Mouse (Mus musculus) kidney, adult 9 months (tissue): ENCODE data around the gene Pde1c.

Experiments
- DNase-seq: peaks from one replicate; pipeline ENCODE4 v3.0.0; 2022

Pde1c gene

DNA sequence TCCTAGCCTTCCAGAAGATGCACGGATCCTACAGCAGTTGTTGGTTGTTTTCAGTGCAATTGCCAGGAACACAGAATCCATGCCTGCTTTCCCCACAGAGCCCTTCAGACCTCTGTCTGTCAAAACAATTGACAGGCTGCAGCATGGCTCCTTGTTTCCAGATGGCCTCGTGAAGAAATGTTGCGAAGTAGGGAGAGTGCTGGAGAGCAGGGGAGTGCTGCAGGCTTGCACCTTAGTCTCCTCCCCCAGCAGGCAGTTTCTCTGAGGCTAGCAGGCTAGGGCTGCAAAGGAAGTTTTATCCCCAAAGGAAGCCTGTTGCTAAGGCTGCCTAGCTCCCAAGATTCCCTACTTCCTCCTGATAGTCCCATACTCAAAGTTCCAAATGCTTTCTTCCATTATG lies 246.1 kb downstream of the Pde1c start:
- no peak for DNase-seq

DNA sequence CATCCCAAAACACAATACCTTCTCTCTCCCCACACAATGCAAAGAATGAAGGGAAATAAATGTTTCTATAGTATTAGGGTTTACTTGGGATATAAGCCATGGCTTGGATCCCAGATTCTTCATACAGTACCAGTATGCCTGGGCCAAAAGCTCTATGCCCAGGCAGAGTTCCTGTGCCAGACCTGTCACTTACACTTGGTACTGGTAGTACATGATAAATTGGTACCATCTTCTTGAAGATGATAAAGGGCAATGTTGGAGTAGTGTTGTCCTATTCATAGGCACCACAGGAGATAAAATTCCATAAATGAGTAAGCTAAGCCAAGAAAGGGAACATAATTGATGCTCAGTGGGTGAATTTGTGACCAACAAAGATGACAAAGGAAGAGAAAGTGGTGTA lies 258.6 kb downstream of the Pde1c start:
- DNase-seq = no peak

DNA sequence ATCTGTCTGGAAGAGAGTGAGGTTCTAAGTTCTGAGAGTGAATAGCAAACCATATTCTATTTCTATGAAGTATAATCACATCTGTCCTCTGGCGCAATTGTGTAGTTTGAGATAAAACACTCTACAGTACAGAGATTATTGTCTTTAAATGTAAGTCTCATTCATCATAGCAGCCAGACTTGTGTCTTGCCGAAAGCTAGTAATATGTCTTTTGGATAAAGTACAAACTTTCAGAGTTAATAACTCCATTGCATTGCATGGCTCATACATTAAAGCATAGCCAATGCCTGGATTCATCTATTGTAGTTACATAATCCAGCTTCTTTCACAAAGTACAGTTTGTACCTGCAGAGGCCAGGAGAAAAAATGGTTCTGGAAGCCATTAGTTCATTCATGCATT lies 262.8 kb downstream of the Pde1c start:
- no peak for DNase-seq

DNA sequence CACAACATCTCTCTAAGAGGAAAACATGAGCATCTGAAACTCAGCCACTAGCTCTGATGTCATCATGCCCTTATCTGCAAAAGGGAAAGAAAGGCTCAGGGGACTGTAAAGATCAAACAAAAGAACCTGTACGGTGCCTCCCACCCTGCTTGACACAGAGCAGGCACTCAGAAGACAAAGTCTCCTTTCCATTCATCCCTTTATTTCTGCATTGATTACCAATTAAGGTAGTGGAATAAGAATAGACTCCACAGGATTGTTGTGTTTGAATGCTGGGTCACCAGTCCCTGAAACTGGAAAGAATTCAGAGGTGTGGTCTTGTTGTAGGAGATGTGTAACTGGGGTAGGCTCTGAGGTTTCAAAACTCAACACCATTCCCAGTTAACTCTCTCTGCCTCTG lies 276.7 kb downstream of the Pde1c start:
- no peak for DNase-seq

DNA sequence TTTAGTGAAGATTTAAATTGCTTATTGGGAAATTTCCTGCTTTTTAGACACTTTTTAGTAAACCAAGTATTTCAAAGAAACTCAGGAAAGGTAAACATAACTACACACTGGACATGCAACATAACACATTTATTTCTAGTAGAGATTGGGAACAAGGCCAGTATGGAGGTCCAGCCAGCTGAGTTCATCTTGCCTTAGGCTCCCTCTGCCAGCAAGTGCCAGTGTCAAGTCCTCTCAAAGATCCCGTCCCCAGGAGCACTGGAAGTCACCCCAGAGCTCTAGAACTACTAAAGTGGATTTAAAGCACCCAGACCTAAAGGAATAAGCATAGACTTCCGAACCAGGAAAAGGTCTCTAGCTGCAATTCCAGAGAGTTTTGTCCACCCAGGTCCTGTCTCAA lies 279.6 kb downstream of the Pde1c start:
- no peak for DNase-seq

DNA sequence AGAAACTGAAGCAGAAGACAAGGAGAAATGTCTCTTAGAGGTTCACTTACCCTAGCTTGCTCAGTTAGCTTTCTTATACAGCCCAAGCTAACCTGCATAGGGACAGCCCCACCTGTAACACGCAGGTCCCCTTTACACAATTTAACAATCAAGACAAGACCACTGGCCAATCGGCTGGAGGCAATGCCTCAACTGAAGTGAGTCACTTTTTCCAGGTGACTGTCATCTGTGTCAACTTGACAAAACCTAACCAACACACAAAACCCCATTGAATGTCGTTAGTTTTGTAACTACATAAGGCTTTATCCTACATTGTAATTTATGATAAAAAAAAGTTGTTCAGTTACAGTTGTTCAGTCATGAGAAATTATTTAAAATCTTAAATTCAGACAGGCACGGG lies 284.1 kb downstream of the Pde1c start:
- DNase-seq = no peak

DNA sequence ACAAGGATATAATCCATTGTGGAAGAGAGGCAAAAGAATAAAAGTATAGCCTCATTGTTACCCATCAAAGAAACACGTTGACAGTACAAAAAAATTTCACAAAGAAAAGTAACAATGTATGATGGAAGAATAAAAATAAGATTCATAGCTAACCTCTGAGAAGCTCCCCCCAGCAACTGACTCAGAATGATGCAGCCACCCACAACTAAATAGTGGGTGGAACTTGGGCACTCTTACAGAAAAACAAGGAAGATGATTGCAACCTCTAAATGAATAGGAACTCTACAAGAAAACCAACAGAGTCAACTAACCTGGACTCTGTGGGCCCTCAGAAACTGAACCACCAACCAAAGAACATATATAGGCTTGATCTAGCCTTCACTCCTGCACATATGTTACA lies 293.4 kb downstream of the Pde1c start:
- DNase-seq = no peak

DNA sequence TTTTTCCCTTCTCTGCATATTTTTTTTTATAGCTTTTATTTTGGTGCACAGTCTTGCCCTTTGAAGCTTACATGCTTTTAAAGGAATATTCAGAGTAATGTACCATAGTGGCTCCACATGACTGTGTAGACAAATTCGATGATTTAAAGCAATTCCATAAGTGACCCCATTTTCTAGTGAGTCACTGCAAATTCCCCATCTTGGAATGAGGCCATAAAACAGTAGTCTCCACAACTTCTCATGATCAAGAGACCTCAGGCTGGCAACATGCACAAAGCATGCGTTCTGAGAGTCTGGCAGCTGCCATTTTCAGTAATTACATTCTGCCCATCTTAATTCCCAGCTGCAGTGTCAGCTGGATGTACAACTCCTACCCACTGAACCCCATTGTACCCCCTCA lies 297.2 kb downstream of the Pde1c start:
- DNase-seq = no peak

DNA sequence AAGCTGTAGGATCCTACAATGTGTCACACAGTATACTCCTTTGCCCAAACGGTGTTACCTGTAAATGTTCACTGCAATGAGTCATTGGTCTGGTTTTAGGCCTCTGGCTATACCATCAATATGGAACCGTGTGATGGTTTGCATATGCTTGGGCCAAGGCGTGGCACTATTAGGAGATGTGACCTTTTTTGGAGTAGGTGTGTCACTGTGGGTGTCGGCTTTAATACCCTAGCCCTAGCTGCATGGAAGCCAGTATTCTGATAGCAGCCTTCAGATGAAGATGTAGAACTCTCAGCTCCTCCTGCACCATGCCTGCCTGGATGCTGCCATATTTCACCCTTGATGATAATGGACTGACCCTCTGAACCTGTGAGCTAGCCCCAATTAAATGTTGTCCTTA lies 304.4 kb downstream of the Pde1c start:
- no peak for DNase-seq

DNA sequence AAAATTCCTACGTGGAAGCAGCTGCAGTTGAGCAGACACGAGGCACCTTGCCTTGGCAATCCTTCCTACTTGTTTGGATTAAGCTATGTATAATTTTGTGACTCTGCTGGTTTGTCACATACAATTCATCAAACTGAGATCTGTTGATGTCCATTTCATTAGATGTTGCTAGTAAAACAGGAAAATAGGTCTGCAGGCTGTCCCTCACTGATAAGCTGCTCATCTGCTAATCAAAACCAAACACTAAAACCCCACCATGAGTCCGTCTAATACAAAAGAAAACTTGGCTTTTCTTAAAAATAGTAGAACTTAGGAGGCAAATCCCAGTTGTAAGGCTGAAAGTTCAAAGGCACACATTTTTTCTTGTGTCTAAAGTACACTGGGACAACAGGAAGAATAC lies 308.8 kb downstream of the Pde1c start:
- DNase-seq = no peak

DNA sequence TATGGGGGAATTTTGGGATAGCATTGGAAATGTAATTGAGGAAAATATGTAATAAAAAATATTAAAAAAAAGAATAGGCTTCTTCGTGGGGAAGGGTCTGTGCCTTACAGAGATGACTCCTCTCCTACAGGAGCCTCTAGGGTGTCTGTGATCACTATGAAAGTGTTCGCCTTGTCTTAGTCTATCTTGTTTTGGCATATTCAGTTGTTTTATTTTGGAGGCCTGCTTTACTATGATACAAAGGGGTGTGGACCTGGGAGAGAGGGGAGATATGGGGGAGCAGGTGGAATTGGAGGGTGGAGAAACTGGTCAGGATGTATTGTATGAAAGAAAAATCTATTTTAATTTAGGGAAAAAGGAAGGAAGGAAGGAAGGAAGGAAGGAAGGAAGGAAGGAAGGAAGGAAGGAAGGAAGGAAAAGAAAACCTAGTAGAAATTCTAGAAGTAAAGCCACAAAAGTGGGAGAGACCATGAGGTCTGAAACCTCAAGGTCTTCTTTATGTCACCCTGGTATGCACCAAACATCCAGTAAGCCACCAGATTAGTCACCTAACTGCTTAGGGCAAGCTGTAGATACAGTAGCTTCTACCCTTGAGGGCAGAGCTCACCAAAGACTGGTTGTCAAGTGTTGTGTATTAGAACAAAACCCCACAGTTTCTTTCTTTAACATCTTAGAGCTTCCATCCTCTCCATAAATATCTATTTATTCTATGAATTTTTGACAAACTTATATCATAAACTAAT lies 311.2 kb downstream of the Pde1c start:
- DNase-seq = no peak

DNA sequence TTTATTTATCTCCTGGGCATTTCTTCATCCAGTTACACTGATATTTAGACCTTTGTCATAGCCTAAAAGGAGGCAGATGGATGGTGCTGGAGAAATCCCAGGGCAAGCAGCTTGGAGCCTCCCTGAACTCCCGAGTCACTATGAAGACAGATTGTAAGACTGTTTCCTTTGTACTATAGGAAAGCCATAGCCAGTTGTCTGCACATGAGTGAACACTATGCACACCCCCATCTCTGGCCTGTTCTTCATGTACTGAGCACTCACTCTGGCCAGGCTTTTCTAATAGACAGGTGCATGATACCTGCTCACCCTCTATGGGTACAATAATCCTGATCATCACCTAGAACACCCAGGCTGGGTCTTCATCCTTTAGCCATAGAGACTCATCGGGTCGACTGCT lies 318.8 kb downstream of the Pde1c start:
- no peak for DNase-seq

DNA sequence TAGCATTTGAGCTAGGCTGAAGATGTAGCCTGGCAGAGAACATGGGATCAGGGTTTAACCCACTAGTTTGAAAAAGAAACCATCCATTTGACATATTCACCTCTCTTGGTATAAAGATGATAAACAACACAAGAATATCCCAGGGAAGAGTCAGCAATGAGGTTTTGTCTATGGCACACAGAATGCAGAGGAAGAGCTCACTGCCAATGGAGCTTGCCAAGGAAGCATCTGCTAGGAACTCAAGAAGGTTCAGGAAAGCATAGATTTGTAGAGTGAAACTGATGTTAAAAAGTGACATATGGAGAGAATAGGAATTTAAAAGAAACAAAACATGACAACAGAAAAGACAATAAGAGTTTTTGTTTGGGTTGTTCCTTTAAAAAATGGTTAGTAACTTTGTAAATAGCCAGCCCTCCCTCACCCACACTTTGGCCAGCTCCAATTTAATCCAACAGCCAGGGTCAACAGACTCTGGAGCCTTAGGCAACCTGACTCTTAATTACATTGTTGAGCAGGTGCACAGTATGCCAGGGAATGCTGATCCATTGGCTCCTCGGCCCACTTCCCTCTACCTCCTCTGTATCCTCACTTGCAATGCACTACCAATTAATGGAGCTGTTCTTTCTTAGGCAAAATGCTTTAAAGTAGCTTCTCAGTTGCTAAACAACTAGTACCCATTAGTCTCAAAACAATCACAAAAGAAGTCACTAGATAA lies 377.3 kb downstream of the Pde1c start:
- DNase-seq = no peak

DNA sequence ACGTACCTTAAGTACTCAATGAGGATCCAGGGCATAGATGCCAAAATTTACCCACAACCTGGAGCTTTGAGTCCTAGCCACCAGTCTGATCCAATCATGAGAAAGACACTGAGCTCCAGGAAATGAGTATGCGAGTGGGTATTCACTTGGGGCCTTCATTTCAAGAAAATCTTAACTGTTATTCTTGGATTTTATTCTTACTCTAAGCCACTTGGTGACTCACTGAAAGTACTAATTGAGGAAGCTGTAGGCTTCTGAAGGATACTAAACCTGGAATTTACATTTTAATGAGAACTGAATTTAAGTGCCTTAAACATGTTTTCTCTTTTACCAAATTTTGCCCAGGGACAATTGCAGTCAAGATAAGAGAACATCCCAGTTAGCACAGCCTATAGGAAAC lies 392.4 kb downstream of the Pde1c start:
- no peak for DNase-seq

DNA sequence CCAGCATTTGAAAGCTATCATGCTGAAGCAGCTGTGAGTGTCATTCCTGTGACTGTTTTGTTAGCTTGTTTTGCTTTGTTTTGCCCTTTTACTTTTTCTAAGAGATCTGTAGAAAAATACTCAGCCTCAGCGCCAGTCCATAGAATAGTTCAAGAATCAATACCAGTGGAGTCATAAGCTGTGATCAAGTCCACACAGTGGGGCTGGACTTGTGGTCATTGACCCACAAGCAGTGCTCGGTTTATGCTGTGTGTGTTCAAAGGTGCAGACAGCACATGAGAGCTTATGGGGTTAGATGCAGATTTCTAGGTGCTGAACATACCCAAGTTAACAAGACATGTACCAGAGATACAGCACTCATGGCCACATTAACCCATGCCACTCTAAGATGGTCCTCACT lies 396.7 kb downstream of the Pde1c start:
- DNase-seq = no peak

DNA sequence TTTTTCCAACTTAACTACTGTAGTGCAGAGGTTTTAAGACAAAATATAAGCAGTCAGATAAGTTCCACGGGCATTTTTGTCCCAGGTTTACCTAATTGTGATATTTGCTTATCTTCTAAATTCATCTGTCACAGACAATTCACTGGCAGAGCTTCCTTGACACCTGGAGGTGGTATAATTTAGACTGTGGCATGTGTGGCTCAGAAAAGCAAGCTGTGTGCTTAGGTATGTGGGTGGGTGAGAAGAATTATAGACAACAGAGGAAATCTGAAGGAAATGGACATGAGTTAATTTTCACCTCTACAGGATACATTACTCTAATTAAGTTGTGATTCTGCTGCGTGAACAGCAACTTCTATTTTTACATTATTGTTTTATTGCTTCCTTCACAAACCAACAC lies 400.2 kb downstream of the Pde1c start:
- DNase-seq = no peak

DNA sequence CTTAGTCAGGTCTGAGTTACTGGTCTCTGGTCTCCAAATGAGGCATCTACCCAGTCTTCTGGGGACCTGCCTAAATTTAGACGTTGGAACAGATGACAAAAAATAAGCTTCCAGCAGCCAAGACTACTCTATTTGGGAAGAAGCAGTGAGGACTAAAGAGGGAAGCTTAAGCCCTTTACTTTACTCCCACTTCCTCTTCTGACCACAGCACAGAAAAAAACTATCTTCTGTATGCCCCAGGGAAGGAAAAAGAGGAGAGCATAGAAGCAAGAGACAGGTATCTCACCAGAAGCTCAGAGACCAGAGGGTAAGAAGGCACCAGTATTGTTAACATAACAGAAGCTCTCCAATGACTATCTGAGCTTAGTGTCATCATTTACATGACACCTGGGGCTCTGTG lies 410.7 kb downstream of the Pde1c start:
- DNase-seq = no peak

DNA sequence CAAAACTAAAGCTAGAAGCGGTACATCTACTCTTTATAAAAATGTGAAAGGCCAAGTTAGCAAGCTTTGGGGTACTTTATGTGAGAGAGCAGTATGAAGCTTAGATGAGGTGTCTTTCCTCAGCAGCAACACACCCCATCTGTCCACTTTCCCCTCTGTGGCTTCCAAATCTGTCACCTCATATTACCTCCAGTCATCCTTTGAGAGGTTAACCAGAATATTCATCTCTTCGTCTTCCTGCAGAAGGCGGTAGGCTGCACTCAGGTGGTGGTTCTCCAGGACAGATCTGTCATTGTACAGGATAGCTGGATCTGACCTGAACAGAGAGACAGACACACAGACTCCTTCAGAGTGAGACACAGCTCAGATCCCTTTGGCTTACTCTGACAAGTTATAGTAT lies 412.1 kb downstream of the Pde1c start:
- DNase-seq = no peak

DNA sequence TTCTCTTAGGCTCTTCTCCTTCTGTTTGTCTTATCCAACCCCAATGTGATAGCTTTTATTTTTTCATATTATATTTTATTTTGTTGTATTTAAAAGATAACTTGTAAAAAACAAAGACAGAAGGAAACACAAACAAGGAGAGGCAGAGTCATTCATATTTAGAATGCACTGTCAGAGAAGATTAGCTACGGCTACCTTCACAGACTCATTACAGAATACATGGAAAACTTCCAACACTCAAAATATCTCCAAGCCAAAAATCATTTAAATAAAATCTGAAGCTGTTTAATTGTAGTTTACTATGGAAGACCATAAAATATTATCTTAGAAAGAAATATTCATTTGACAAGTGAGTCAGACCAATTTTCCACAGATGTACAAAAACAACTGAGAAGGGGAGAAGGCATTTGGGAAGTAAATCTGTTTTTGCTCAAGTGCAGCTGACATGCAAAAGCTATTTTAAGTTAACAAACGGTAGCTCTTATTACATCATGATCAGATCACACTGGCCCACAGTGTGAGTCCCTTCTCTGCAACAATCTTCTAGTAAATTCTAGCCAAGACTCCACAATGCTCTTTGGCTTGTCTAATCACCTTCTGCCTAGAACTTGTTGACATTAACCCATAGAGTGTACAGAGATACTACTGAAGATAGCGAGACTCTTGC lies 438.3 kb downstream of the Pde1c start:
- no peak for DNase-seq

DNA sequence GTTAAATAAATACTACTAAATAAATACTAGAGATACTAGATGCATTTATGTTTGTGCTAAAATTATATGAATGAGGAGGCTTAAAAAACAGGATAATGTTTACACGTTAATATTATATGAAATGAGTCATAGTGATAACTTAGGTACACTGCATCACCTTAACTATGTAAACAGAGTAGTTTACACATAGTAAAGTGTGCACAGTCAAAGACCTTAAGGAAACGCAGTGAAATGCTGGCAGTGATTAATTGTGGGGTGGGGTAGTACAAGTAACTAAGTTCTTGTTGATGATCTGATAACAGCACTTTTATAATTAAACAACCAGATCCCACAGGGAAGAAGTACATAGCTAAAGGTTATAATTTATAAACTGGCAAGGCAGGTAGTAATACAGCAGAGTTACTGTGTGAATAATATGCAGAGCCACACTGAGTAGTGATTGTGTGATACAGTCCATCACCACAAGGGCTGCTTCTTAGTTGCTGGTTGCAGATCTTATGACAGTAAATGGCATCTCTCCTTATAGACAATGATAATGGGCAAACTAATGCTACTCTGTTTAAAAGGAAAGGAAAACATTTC lies 469.3 kb downstream of the Pde1c start:
- no peak for DNase-seq

DNA sequence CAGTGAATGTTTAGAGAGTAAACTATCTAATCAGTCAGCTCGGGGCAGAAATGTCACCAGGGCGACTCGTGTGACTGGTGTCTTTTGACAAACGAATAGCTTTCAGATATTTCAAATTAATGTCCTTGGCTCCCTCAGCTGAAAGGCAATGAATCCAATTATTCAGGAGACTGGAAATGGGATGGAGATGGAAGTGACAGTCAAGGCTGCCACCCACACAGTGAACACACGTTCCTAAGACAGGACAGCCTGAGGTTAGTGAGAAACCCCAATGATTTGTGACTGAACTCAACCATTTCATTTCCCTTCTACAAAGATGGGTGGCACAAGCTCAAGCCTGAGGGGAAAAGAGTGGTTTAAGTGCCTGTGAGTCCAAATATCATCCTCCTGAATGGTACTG lies 470.5 kb downstream of the Pde1c start:
- DNase-seq = no peak

DNA sequence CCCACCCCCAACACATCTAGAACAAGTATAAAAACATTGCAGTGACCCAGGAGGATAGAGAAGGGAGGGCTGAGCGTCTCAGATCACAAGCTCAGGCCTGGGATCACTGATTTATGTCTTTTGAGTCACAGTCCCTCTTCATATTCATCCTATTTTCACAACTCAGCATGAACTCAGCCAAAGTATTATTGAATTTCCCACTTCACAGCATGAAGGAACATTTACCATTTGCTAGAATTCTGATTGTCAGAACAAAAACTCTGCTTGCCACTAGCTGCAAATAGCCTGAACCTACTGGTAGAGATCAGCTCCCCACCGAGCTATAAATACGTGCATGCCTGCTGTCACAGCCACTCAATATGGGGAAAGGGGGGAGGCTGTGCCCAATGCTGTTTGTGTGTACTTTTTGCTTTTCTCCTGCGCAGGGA lies 492.5 kb downstream of the Pde1c start:
- no peak for DNase-seq

DNA sequence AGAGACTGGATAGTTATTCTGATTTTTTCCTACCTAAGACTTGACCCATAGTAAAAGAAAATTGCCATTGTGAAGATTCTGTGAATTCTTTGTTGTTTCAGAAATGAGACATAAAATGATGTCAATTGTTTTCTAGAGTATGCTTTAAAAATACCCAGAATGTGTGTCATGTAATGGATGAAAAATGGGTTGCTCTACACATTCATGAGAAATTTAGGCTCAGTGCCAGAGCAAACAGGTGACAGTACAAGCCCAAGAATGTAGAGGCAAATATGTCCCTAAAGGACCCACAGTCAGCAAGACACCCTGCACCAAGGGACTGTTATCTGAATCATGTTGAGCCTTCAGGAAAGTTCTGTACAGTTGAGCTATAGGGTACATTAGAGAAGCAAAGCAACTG lies 500.4 kb downstream of the Pde1c start:
- no peak for DNase-seq
